Mouse (Mus musculus) urinary bladder, postnatal 10 days (tissue): ENCODE data around the gene Fcnb.

ENCODE experiments used
- DNase-seq: peaks from one replicate; pipeline ENCODE4 v3.0.0; 2022; ENCODE audit warnings: low spot score

Fcnb gene

DNA sequence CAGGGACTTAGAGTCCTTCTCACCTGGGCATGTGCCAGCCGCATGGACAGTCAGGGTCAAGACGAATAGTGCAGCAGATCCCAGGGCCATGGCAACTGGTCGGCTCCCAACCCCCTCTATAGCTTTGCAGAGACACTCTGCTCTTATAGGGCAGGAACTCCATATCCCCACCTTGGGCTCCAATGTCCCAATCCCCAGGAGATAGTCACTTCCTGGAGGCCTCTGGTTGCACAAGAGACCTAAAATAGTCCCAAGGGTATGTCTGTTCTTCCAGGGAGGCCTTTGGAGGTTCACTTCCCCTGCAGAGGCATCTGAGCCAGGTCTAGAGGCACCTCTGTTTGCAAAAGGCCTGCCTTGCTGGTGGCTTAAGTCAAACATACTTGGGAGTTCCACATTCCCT, at the start of gene Fcnb:
TSS of gene Fcnb (minus strand) at position 118 of the 400 bp plus-strand sequence.
- no peak for DNase-seq

GRCm38 (mm10) chr2:28133833-28134232, 49.1 kb upstream of the Fcnb start:
- DNase-seq: no peak

- DNase-seq: no peak
Measured at GRCm38 (mm10) chr2:28132117-28132516, 47.4 kb upstream of the Fcnb start.

DNA sequence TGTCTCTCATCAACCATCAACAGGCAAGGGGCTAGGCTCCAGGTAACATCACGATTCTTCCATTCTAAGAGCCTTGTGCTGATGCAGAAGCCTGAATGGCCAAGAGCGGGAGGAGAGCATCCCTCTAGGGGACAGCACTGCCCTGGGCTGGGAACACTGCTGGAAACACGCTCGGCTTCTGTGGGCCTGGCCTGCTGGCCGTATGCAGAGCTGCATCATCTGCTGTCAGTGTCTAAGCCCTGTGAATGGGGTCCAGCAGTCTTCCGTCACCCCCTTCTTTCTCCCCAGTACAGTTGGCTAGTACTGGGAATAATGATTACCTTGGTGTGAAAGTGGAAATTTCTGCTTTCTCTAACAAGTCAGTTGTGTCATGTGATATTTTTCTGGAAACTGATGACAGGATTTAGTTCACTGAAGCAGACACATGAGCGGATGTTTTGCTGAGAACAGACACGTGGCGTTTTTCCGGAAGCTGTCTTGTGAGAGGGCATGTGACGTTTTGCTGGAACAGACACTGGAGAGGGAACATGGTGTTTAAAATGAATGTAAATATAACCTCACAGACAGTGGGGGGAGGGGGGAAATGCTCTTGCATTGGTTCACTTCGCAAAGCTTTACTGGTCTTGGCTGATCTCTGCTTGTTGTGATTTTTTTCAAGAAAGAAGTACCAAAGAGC, 42.2 kb upstream of the Fcnb start:
- DNase-seq: no peak

DNA sequence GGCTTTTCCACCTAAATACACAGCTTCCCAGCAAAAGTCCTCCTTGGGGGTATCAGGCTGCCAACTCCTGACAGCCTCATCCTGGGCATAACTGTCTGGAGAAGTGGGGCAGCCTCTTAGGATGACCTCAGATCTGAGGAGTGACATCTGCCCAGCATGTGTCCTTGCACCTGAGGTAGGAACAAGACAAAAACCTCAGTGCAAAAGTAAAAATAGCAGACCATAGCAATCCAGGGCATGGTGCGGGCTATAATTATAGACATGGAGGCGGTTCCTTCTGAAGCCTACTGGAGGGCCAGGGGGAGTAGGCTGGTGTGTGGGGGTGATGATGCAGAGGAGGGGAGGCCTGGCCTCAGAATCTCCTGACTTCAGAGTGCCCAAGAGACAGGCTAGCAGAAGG, 39.2 kb upstream of the Fcnb start:
- no peak for DNase-seq

- no peak for DNase-seq
Measured at GRCm38 (mm10) chr2:28121309-28121708, 36.6 kb upstream of the Fcnb start.

GRCm38 (mm10) chr2:28120342-28120741, 35.7 kb upstream of the Fcnb start:
- DNase-seq: no peak

- no peak for DNase-seq
Measured at GRCm38 (mm10) chr2:28118518-28119116, 33.9 kb upstream of the Fcnb start.

DNA sequence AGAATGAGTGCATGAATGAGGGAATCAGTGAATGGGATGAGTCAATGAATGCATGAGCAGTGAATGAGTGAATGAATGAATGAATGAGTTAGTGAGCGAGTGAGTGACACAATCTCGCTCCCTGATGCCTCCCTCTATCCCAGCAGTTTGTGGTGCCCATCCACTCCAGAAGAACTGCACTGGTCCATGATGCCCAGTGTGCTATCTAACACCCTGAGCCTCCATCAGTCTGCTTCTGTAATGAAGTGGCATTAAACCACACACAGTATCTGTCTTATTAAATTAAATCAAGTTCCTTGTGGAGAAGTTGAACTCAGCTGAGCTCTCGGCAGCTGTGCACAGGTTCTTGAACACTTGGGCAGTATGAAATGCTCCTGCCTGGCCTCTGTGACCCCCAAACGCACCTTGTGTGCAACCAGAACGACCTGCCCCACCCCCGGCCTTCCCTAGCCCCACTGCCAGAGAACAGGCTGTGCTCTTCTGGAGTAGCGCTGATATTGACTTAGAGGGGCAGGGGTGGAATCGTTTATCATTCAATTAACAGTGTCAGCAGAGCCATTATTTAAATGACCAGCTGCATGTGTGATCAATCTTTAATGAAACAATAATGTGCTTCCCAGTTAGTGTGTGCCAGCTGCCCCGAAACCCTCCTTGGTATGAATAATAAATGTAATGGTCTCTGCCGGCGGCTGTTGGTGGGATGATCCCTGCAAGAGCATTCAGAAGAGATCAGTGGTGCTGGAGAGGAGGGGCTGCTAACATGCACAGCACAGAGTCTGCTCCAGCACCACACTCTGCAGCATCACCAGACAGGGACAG, 33.0 kb upstream of the Fcnb start:
- no peak for DNase-seq

DNA sequence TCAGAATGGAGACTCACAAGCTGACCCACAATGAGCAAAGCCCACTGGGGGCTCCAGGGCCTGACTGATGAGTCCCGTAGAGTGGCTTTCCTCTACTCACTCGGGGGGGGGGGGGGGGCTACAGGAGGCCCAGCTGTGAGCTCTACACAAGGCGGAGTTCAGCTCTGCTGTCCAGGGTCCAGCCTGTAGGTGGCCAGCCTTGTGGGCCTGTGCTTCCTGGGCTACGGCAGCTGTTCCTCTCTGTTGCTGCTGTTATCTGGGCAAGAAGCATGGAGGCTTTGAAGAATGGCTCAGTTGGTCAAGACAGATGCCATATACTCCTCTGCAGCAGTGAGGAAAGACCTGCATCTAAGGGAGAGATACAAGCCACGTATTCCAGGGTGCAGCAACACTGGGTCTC, 24.1 kb upstream of the Fcnb start:
- no peak for DNase-seq

DNA sequence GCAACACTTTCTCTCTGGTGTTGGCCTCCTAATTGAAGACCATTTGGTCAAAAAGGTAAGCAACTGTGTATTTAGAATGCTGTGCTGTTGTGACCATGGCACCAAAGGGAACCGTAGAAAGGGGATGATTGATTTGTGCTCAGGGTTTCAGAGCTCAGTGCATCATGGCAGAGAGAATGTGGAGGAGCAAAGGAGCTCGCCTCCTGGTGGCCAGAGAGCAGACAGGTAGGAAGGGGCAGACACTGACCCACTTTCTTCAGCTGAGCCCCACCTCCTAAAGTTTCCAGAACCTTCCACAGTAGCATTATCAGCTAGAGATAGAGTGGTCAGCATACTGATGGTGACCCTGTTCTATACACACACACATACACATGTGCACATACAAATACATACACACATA, 21.3 kb upstream of the Fcnb start:
- no peak for DNase-seq

GRCm38 (mm10) chr2:28103653-28104052, 19.0 kb upstream of the Fcnb start:
- no peak for DNase-seq

GRCm38 (mm10) chr2:28101892-28102291, 17.2 kb upstream of the Fcnb start:
- DNase-seq: no peak

DNA sequence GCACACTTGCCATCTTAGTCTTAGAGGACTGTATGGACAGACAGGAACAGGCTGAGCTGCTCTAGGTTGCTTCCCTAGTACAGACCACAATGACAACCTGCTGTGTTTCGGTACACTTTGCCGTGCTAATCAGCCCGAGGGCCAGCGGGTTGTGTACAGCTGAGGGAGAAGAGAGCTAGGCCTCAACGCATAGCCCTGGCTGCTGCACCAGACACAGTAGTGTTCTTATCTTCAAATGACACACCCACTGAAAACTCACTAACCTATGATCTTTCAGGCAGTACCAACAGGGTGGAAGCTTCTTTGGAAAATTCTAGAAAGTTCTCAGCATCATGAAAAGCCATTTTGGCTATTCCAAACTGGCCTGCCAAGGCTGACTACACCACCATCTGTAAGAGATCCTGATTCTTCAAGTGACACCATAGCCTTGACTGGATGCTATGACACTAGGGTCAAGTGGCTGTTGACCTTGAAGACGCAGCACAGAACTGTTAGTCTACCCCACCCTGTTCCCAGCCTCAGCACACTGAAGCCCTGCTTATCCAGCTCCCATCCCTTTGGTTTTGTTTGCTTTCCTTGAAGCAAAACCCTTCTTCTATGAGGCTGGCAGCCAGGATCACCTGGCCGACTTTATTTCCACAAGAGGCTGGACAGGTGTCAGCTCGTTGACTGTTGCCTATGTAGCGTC, 16.3 kb upstream of the Fcnb start:
- no peak for DNase-seq

DNA sequence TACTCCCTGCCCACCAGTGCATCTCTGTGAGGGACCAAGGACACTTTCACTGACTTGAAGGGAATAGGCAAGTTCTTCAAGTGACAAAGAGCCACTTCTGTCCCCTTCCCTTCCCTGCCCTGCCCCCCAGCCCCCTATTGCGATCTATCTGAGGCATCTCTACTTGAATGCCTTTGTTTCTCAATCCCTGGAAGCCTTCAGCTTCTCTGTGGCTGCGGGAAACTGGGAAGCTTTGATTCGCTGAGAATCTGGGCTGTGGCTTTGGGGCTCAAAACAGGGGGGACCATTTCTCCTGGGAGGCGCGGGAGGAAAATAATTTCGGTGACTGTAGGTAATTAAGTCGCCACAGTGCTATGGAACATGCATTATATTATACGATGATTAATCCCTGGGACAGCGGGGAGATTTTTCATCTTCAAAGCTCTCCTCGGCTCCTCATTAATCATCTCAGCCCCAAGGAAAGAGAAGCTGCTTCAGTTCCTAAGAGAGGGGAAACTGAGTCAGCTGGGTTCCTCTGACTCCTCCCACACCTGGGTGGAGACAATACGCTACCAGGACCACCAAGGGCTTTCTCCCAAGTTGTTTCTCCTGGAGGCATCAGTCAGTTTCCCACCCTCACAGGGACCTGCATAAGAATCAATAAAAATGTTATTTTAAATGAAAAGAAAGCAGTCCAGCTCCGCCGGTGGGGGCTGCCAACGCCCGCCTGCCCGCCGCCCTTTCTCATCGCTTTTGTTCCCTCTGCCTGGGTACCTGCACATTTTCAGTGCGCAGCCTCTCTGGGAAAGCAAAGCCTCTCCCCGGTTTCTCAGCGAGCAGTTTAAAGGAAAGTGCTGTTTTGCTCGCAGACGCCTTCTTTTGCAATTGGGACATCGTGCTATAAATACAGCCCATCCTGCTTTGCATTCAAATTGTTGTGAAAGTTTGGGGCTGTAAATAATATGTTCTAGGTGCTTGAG, 14.1 kb upstream of the Fcnb start:
- DNase-seq: no peak

DNA sequence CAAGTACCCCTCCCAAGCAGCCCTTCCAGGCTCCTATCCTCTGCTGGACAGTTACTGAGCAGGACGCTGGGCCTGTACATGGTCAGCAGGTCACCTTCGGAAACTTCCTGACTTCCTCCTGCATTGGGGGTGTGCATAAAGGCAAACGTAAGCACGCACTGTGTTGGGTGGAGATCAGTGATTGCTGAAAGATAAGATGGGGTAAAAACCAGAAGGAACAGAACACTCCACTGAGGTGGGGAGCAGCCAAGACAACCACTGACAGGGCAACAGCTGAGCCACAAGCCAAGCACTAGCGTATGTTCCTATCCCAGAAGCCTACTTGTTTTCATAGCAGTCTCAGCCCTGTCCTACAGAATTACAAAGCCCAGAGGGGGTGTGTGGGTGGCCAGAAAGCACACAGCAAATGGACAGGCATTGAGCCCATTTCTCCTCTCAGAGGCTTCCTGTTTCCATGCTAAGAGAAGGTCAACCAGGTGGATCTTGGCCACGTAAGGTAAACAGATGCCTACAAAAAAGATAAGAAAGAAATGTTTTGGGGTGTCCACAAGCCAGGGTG, 12.1 kb upstream of the Fcnb start:
- no peak for DNase-seq

DNA sequence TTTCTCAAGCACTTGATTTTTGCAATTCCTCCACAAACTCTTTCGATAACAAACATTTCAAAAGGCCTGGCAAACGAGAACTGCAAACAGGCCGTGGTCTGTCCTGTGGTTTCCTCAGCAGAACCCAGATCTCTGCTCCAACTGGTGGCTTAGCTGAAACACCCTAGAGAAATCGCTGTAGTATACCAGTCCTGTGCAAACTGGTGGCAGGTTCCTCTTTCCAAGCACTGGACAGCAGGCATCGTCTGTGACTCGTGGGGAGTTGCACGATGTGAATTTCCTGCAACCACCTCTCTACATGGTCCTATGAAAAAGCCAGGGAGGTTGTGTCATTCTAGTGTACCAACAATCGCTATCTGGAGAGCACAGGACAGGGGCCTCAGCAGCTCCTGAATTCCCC, 7.4 kb upstream of the Fcnb start:
- DNase-seq: no peak

DNA sequence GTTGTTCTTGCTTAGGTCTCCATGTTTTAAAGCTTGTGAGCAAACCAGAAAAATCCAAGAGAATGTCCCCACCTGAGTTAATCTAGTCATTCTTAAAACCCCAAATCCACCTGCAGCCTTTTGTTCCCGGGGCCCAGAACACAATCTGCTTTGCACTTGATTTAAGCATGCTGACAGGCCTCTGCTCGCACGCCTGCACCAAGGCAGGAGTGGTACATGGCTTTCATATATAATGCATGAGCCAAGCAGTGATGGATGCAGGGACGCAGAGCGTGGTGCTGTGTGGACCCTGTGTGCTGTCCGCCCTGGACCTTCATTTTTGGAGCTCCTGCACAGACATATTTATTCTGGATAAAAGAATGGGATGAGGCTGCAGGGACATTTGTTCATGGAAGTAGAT, 6.4 kb upstream of the Fcnb start:
- no peak for DNase-seq

DNA sequence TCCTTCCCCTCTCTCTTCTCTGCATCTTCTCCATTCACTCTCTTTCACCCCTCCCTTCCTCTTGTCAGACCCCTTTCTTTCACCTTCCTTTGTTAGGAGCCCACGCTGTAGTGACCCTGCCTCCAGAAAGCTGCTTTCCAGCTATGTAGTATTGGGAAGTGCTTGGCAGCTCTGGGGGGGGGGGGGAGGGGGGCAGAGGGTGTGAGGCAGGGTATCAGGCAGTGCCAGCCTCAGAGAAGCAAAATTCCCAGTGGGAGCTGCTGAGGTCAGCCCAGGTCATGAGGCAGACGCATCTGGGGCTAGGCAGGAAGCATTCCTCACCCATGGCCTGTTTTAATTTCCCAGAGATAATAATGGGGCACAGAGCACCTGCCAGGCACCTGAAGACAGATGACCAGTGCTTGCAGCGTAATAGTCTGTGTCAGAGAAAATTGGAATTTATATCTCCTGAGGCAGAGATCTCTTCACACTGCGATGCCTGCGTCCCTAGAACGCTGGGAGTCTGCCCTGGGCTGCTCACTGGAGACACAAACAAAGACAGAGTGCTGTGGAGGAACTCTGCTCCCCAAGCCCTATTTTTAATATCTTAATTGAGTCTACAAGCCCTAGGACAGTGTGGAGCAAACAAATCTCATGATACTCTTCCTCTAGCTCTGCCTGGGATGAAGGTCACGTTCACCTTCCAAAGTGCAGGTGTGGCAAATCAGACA, 5.8 kb upstream of the Fcnb start:
- no peak for DNase-seq

- no peak for DNase-seq
Measured at GRCm38 (mm10) chr2:28089095-28089494, 4.4 kb upstream of the Fcnb start.

GRCm38 (mm10) chr2:28086112-28086511, 1.4 kb upstream of the Fcnb start:
- DNase-seq: no peak
